Mouse (Mus musculus): ENCODE measurements around the gene Abraxas2.

The Abraxas2 gene

DNA sequence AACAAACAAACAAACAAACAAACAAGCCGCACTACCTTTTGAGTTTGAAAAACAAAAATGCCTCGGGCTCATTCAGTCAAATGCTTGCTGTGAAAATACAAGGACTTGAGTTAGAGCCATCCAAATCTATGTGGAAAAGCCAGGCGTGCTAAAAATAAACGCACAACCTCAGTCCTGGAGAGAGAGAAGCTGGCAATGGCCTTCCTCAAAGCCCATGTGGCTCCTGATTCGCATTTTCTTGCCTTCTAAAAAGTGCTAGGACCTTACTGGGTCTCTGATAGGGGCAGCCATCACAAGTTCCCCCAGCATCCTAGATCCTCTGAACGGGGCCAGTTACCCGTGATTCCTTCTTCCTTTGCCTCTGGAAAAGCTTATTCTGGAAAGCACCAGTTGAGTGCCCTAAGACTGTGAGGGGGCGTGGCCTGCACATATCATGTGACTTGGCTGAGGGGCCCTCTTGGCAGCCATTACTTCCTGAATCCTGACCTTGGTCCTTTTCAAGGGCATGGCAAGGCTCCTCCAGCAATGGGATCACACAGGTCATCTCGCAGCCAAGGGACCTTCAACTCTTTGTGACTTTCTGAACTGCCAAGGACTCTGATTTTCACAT, 37.3 kb downstream of the Abraxas2 start:
- DNase-seq (ENCODE audit: low read depth in 1 of 2, low spot score in 2 of 2), result no peak

DNA sequence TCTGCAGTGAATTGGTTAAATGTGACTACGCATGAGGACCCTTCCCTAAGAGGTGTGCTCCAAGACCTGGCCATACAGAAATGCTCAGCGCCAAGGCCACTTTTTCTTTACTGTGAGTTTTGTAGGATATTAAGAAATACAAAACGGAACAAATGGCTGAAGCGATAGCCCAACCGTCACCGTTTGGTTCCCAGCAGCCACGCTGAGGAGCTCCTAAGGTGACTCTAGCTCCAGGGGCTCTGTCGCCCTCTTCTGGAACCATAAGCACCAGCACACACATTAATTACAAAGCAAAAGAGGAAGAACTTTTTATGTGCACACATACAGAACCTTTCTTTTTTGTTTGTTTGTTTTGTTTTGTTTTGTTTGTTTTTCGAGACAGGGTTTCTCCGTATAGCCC, 38.2 kb downstream of the Abraxas2 start:
- DNase-seq (ENCODE audit: low read depth in 1 of 2, low spot score in 2 of 2), result no peak

DNA sequence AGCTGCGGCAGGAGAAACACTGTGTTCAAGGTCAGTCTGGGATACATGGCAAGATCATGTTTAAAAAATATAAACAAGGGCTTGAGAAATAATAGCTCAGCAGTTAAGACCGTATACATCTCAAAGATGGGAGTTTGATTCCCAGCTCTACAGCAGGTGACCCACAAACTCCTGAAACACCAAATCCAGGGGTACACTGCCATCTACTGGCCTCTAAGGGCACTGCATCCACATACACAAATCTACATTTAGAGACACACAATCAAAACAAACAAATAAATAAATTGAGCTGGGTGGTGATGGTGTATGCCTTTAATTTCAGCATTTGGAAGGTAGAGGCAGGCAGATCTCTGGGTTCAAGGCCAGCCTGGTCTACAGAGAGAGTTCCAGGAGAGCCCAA, 39.2 kb downstream of the Abraxas2 start:
- peak in 1 of 2 experiments; percentile 5 for DNase-seq (ENCODE audit: low read depth in 1 of 2, low spot score in 2 of 2)

DNA sequence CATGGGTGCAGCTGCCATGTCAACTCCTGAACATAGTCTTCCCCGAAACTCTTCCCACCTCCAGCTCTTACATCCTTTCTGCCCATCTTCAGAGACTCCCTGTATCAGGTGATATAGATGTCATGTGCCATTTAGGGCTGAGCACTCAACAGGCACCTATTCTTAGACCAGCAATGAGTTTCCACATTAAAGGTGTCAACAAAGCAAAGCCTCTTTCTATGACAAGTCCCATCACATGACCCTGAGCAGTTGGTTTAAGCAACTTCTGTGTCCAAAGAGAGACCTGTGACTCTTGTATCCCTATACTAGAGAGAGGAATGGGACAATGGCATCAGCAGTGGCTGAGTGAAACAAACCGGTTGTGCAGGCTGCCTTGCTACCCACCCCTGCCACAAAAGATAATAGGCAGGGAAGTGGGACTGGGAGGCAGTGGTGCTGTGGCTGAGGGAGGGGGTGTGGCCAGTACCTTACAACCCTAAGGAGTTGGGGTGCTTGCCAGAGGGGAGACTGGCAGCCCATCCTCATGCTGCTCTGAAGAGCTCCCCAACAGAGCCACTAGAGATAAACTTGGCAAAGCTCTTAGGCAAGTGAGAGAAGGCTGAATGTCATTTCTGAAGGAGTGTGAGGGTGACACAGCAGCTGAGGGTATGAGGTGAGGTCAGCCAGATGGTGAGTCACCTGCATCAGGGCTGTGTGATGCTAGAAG, 42.0 kb downstream of the Abraxas2 start:
- no peak for DNase-seq (ENCODE audit: low read depth in 1 of 2, low spot score in 2 of 2)

DNA sequence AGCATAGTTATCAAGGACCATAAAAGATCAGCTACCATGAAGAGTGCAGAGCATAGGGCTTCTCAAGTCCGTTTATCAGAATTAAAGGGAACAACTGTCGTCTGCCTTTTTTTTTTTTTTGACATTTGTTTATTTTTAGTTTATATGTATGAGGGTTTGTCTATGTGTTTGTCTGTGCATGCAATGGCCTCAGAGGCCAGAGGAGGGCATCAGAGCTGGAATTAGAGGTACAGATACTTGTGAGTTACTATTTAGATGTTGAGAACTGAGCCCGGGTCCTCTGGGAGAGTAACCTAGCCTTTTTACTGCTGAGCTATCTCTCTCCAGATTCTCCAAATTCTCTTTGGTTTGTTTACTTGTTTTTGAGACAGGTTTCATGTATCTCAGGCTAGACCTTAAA, 44.8 kb downstream of the Abraxas2 start:
- no peak for DNase-seq (ENCODE audit: low read depth in 1 of 2, low spot score in 2 of 2)

DNA sequence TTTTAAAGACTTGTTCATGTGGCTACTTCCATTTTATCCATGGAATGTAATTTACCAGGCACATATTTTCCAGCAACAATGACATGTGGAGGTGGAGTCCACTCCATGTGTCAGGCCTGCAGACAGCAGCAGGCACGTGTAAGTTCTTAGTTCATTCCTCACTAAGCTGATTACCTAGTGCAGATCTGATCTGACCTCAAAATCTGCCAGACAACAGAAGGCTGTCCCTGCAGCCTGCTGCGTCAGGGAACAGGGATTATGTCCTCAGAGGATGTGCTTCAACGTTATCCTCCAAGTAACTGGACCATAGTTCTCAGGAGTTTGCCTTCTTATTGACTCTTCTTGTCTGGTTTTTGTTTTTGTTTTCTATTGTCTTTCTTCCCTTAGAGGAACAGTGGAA, 62.9 kb downstream of the Abraxas2 start:
- DNase-seq (ENCODE audit: low read depth in 1 of 2, low spot score in 2 of 2), result no peak

DNA sequence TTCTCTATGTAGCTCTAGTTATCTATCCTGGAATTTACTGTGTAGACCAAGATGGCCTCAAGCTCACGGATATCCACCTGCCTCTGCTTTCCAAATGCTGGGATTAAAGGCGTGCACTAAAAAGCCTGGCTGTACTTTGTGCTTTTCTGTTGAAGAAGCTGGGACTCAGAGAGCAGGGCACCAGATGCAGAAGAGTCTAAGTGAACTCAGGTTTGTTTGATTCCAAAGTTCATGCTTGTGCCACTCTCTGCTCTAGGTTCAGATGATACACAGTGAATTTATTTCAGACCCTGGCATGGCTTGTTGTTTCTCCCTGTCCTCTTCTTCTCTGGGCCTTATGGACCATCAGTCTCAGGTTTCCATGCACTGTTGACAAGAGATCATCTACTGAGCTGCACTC, 66.2 kb downstream of the Abraxas2 start:
- DNase-seq (ENCODE audit: low read depth in 1 of 2, low spot score in 2 of 2), result no peak

DNA sequence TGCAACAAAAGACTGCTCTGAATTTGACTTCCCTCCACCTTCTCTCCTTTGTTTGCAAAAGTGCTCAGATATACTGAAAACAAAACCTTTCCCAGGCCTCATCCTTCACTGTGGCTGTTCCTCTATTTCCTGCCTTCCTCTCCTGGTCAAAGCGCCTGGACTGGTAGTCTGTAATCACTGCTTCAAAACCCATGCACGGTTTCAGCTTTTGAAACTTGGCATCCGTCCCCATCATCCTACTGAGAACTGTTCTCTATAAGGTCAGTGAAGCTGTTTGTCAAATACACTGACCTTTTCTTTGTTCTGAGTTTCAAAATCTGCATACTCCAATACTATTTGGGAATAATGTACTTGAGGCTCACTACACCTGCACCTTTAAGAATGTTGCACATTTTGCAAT, 68.2 kb downstream of the Abraxas2 start:
- no peak for DNase-seq (ENCODE audit: low read depth in 1 of 2, low spot score in 2 of 2)

DNA sequence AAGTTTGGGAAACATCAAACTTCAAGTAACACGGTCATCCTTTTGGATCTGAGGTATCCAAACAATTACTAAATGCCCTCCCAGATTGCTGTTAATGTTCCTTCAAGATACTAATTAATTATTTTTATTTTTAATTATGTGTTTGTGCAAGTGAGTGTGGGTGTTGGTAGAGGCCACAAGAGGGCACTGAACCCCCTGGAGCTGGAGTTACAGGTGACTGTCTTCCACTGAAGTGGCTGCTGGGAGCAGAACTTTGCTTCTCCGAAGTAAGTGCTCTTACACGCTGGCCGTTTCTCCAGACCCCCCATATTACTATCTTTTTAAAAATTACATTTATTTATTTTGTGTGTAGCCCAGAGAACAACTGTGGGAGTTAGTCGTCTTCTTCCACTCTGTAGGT, 71.0 kb downstream of the Abraxas2 start:
- DNase-seq (ENCODE audit: low read depth in 1 of 2, low spot score in 2 of 2), result no peak

DNA sequence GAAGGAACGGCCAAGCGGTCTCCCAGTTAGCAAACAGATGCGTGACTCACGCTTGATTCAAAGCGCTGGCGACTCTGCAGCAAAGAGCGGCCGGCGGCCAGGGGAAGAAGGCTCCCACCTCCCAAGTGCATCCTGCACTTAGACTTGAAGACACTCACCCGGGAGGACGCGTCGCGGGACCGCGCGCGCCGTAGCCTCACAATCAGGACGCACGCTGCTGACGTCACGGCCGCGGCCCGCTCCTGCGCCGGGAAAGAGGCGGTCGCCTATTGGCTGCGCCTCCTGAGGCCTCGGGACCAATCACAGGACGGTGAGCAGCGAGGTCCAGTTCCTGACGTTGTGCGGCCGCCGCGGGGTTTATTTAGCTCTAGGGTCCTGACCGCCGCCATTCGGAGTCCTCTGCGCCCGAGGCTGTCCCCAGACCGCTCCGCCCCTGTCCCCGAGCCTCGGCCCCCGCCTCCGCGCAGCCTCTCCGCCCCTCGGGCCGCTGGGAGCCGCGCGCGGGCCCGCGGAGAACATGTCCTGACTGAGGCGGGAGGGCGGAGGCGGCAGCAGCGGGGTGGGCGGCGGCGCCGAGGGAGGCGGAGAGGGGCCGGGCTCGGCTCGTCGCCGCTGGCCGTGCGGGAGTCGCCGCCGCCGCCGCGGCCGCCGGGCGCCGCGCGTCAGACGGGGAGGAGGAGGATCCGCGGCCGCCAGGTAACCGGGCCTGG, 72.0 kb downstream of the Abraxas2 start, which contains the start of gene Zranb1:
Gene Zranb1 (plus strand): TSS at position 293 of the 710 bp plus-strand sequence.
- DNase-seq (ENCODE audit: low read depth in 1 of 2, low spot score in 2 of 2), result peak; percentile 94 to 96

DNA sequence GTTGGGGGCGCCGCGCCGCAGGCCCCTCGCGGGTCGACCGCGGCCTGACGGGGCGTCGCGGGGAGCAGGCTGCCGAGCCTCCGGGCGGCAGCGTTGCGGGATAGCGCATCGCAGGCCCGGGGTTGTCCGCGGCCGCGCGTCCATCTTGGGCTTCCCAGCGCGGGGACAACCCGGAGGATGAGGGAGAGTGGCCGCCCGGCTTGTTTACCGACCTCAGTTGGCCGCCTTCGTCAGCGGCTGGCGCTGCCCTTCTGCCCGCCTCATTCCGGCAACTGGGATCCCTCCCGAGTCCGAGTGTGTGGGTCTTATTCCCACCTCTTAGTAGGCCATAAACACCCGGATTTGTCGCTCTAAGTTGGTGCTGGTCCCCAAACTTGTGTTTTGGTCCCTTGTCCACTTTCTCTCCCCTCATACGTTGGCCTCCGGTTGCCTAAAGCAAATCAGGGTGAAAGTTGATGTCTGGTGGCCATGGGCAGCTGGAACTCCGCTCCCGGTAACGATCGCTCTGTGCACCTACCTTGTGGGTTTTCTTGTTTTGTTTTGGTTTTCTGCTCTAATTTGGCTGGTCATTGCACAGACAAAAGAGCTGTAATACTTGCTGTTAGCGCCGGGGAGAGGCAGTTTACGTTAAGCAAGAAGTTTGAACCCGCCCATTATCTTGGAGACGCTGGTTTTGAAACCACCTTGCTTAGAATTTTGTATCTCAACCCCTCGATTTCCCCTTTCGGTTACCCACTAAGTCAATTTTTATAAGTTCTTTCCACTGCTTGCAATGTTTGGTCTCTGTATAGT, 72.7 kb downstream of the Abraxas2 start:
- DNase-seq (ENCODE audit: low read depth in 1 of 2, low spot score in 2 of 2), result peak; percentile 4 to 30

DNA sequence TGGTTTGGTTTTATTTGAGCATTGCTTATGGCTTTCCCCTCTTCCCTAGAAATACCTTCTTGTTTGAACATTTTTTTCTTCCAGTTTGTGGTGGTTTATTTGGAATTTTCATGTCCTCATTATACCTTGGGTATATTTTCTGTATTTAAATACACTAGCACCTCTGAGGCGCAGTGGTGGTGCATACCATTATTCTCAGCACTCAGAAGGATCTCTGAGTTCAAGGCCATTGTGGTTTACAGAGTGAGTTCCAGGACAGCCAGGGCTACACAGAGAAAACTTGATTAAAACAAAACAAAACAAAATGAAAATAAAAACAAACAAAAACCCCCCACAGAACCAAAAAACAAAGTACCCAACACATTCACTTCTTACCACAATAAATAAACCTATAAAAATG, 74.3 kb downstream of the Abraxas2 start:
- DNase-seq (ENCODE audit: low read depth in 1 of 2, low spot score in 2 of 2), result no peak
